Mouse (Mus musculus) ovary, postnatal 14 days (tissue): ENCODE measurements at regions not wholly inside any gene's neighbourhood (a gene's known extent, or its start where the extent isn't known, plus 50 kb on each side); places are given as distances from the start of the nearest gene placed in this dataset.

Experiments used
- DNase-seq: peaks from one replicate; pipeline ENCODE4 v3.0.0; 2022; ENCODE audit warnings: low spot score

- DNase-seq = no peak
Measured at GRCm38 (mm10) chr4:150769043-150769442, 84.7 kb upstream of the Errfi1 start.

DNA sequence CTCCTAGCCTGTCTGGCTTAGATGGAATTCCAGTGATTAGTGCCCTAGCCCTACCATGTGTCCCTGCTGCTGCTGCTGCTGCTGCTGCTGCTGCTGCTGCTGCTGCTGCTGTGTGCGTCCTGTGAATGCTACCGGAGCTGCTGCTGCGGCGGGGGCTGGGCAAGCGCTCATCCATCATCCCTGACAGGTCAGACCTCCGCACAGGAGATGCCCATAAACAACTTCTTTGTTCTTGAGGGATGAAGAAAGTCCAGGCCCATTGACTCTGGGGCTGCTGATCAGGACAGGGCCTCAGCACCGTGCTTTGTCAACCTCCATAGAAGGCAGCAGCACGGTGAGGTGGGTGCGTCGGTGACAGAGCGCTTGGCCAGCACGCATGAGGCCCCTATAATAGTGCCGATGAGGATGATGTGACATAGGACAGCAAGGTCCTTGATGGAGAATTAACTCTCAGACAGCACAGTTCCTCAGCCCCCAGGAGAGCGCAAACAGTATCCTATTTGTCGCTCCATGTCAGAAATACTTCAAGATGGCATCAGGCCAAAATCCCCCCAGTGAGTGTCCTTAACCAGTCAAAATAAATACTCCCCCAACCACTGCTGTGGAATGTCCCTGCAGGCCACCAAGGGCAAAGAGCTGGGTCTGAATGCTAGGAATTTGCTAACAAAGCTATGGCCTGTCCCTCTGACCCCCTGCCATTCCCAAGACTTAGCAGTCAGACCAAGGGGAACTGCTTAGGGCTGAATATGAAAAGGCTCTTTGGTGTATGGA, 95.1 kb upstream of the Errfi1 start:
- no peak for DNase-seq

DNA sequence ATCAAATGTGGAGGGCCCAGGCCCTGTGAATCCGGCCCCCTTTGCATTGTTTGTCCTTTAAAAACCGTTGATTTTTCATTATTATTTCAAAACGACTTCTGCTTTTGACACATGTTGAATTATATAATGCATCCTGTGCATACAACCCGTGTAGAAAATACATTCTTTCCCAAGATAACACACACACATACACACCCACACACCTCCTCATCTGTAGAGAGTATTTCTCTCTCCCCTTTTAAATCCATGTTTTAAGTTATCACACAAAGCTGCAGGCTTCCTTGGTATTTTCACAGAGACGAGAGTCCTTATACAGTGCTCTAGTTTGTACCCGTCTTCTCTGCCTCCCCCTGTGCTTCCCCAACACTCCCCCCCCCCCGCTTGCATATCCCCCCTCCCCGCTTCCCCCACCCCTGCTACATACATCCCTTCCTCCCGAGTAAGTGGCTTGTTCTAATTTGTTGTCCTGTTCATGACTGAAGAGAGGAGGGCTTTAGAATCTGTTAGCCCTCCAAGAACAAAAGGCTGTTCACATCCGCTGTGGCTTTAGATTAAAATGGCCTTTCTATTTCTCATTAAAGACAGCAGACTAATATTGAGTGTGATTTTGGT, 95.8 kb upstream of the Errfi1 start:
- no peak for DNase-seq

- DNase-seq = no peak
Measured at GRCm38 (mm10) chr4:150757291-150757741, 96.4 kb upstream of the Errfi1 start.

DNA sequence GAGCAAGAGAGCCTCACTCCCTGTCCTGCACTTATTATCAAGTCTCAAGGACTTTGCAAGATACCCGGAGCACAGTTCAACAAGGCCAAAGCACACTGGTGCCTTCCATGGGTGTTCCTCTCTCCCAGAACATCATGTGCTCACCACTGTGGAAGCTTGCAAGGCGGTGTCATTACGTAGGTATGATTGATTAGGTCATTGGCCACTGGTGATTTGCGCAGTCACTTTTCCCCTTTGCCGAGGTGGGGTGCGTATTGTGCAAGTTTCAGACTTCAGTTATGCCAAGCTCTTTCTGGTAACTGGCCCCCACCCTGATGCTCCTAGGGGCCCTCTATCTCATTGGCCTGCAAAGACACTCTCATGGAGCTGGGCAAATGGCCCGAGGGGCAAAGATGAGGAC, 98.3 kb upstream of the Errfi1 start:
- DNase-seq = no peak

DNA sequence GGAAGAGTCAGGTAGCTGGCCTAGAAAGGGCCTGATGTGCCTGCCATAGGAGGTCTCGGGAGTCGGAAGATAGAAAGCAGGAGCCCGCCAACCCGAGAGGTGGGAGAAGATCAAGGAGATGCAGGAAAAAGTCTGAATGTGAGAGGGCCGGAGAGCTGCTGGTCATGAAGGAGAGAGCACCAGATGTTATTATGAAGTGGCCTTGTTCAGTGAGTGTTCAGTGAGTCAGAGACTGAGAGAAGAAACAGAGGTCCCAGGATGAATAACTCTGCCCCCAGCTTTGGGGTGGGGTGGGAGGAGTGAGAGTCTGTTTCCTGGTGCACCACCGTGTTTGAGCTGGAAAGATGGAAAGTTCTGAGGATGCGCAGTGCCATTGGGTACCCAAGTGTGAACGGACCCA, 100.2 kb upstream of the Slc45a1 start:
- no peak for DNase-seq

DNA sequence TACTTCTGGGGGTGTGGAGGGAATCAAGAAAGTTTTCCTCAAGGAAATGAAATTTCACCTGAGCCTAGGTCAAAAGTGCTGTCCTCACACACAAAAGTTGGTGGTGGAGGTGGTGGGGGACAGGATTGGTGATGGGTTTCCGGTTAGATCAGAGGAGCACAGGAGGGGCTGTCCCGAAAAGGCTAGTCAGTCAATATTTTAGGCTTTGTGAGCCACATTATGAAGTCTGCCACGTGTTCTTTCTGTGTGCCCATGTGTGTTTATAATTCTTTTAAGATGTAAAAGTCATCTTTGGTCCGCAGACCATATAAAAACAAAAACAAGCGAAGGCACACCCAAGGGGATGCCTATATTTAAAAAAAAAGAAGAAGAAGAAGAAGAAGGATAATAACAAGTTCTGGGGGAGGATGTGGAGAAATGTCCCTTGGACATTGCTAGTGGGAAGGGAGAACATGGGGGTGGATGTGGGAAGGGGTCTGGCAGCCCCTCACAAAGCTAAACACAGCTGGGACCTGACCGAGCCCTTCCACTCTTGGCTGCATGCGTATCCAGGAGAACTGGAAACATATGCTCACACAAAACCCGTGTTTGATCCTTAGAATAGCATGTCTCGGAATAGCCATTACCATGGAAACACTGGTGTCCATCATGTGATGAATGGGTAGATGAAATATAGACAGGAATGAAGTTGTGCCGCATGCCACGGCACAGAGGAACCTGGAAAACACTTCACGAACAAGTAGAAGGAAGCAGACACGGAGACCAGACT, 98.7 kb upstream of the Slc45a1 start:
- no peak for DNase-seq

DNA sequence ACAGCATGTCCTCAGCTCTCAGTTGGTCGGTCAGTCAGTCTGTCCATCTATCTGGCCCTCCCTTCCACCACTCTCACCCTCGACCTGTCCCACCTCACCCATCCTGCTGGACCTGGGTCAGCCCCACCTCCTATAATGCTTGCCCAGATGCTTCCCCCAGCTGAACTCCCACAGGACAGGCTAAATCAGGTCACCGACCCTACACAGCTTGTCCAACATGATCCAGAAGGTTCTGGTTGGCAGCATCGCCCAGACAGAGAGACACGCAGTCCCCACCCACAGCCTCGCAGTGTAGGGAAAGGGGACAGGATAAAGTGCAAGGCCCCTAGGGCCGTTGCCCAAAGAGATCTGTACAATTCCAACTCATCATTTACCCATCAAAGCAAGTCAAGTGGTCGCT, 97.1 kb upstream of the Slc45a1 start:
- no peak for DNase-seq

GRCm38 (mm10) chr4:150748099-150749000, 96.4 kb upstream of the Slc45a1 start:
- DNase-seq = no peak

DNA sequence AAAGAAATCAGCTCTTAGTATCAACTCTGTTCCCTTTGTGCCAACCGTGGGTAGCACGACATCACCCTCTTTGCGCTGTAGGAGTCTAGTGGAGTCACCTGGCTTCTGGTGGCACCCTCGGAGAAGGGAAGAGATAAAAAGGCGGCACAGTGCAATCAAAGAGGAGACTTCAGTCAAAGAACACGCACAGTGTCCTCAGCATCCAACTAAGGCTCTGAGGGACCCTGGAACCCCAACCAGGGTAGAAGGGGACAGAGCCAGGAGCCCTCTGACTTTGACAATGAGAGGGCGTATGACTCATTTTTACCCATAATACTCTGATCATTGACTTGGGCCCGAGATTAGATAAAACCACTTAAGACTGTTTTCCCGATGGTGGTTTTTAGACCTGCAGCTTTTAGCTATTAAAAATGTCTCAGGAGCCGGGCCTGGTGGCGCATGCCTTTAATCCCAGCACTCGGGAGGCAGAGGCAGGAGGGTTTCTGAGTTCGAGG, 94.5 kb upstream of the Slc45a1 start:
- no peak for DNase-seq

GRCm38 (mm10) chr4:150745529-150746429, 93.8 kb upstream of the Slc45a1 start:
- no peak for DNase-seq

- DNase-seq = no peak
Measured at GRCm38 (mm10) chr4:150743508-150743907, 91.5 kb upstream of the Slc45a1 start.

DNA sequence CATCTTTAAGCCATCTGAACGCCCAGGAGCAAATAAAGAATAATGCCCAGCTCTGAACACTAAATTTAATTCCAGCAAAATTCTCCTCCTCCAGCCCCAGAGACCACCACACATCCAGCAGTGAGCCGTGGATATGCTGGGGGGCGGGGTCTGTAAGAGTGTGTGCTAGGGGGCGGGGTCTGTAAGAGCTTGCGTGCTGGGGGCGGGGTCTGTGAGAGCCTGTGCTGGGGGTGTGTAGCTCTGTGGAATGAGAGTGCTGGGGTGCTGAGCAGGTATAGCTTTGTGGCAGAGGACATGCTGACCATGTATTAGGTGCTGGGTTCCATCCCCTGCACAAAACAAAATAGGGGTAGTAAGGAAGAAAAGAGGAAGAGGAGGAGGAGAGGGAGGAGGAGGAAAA, 91.1 kb upstream of the Slc45a1 start:
- DNase-seq = no peak

GRCm38 (mm10) chr4:150741810-150742209, 89.8 kb upstream of the Slc45a1 start:
- DNase-seq = no peak

- no peak for DNase-seq
Measured at GRCm38 (mm10) chr4:150740167-150740566, 88.2 kb upstream of the Slc45a1 start.

GRCm38 (mm10) chr4:150738736-150739135, 86.8 kb upstream of the Slc45a1 start:
- DNase-seq = no peak

- DNase-seq = no peak
Measured at GRCm38 (mm10) chr4:150730061-150730812, 78.3 kb upstream of the Slc45a1 start.

DNA sequence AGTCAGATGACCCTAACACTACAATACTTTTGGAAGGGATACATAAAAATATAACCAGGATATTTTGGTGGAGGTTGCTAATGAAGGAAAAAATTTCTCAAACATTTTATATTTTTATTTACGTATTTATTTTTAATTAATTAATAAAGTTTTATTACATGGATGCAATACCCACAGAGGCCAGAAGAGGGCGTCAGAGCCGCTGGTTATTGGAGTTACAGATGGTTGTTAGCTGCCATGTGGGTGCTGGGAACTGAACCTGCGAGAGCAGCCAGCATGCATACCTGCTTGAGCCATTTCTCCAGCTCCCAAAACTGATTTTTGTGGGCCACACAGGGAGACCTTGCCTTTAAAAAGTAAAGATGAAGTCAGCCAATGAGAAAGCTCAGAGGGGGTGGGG, 74.6 kb upstream of the Slc45a1 start:
- DNase-seq = no peak

DNA sequence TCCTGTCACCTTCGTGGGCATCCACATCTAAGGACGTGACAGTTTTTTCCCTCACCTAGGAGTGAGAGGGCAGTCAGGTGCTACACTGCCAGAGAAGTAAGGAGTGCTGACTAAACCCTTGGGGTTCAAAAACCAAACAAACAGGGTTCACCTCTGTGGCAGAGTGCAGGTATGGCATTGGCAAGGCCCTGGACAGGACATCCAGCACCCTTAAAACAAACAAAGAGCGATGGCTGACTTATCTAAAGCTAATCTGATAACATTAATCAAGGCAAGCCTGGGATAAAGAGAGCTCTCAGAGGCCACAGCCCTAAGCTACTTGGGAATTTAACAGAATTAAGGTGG, 74.1 kb upstream of the Slc45a1 start:
- DNase-seq = no peak
